Mouse (Mus musculus) heart, embryonic 16.5 days (tissue): ENCODE data around the gene Saysd1. TPM values are rescaled to one million over a fixed set of nuclear protein-coding genes. Genes with fewer than 3 reads are reported as not detected.

Experiments used
- ATAC-seq: fragments of 200-750 bp; cut with Nextera tagmentation; replicated peaks from 2 replicates; pipeline ENCODE4 v1.8.0; 2017; ENCODE audit warnings: moderate number of reproducible peaks; ENCODE audit not compliant: insufficient read depth, low FRiP score; ENCODE audit errors: extremely low read depth
- H3K27ac ChIP-seq: fragments of 300-500 bp; sonication (generic); 2 replicates; pipeline ENCODE4 v1.5.1; 2014; ENCODE audit warnings: mild to moderate bottlenecking, low read length, control low read depth, moderate library complexity
- H3K27me3 ChIP-seq: fragments of 300-500 bp; sonication (generic); 2 replicates; pipeline ENCODE4 v1.6.1; 2014; ENCODE audit warnings: low read length, mixed read lengths; ENCODE audit not compliant: control insufficient read depth, insufficient read depth
- H3K36me3 ChIP-seq: fragments of 300-500 bp; sonication (generic); 2 replicates; pipeline ENCODE4 v1.6.1; 2014; ENCODE audit not compliant: control insufficient read depth, insufficient read depth
- H3K4me1 ChIP-seq: fragments of 300-500 bp; sonication (generic); 2 replicates; pipeline ENCODE4 v1.6.1; 2014; ENCODE audit warnings: low read length, mixed read lengths; ENCODE audit not compliant: control insufficient read depth, insufficient read depth
- H3K4me2 ChIP-seq: fragments of 300-500 bp; sonication (generic); 2 replicates; pipeline ENCODE4 v1.6.1; 2014; ENCODE audit warnings: low read depth, mild to moderate bottlenecking, control low read depth, low read length
- H3K4me3 ChIP-seq: fragments of 300-500 bp; sonication (generic); 2 replicates; pipeline ENCODE4 v1.5.1; 2014; ENCODE audit warnings: mild to moderate bottlenecking, control low read depth, low read length
- H3K9ac ChIP-seq: fragments of 300-500 bp; sonication (generic); 2 replicates; pipeline ENCODE4 v1.6.1; 2014; ENCODE audit warnings: low read length, control low read depth
- H3K9me3 ChIP-seq: fragments of 300-500 bp; sonication (generic); replicated peaks from 2 replicates; pipeline ENCODE4 v1.6.1; 2016; ENCODE audit warnings: low read length; ENCODE audit not compliant: control insufficient read depth
- WGBS: fragments of 180-500 bp; shearing (Covaris S2); extraction: QIAGEN DNeasy Blood & Tissue Kit; methylation state at CpG from one replicate; pipeline ENCODE4 v1.1.7; 2014; 5-methylcytosine and 5-hydroxymethylcytosine counted together
- polyA plus RNA-seq: library from polyadenylated mRNA; unstranded; fragments of >200 nt; fragmentation: Nextera tagmentation; extraction: Ambion mirVana; gene quantifications from 2 replicates; pipeline ENCODE4 v1.2.1, GENCODE M21; 2015

Gene Saysd1
- polyA plus RNA-seq = 9.1 and 9.3 TPM in 2 replicates

- Histone ChIP-seq H3K36me3 (no peaks in the 10 kb centered on the region), H3K4me1 (no peaks in the 10 kb centered on the region), H3K9me3 (peaks cover 4% of the 10 kb centered on the region; the same call in 1 of the 2 replicates), H3K27me3 (no peaks in the 10 kb centered on the region), H3K9ac (no peak within 1 kb of the TSS), H3K4me3 (no peak within 1 kb of the TSS), H3K27ac (no peak within 1 kb of the TSS), H3K4me2 (no peak within 1 kb of the TSS)
- no peak for ATAC-seq
- 68% methylated on average over 16 of the region's 16 CpGs for WGBS
These were observed at the start of gene Saysd1 for GRCm38 (mm10) chr14:20138484-20139355. Saysd1 (minus strand) TSS chr14:20138534.

DNA sequence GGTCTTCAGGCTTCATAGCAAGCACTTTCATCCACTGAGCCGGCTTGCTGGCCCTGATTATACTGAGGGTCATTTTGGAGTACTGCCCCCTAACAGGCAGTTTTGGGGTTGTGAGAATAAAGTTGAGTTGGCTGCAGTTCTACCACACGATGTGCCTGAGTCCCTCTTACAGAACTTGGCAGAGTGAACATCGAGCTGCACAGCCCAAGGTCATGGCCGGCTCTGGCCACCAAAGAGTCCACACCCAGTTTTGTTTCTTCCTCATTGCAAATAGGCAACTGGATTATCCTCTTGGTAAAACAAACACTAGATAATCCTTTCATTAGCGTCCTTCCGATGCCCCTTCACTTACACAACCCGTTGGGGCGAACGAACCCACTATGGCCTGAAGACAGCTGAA is 47.1 kb upstream of the Saysd1 start:
- Histone ChIP-seq H3K9ac (no peak overlapping the region), H3K36me3 (no peaks in the 10 kb centered on the region), H3K27ac (no peak overlapping the region), H3K4me2 (no peak overlapping the region), H3K27me3 (no peaks in the 10 kb centered on the region), H3K9me3 (no peaks in the 10 kb centered on the region), H3K4me3 (no peak overlapping the region), H3K4me1 (peaks cover 4% of the 10 kb centered on the region)
- WGBS = 71% methylated on average over 9 of the region's 9 CpGs
- no peak for ATAC-seq

DNA sequence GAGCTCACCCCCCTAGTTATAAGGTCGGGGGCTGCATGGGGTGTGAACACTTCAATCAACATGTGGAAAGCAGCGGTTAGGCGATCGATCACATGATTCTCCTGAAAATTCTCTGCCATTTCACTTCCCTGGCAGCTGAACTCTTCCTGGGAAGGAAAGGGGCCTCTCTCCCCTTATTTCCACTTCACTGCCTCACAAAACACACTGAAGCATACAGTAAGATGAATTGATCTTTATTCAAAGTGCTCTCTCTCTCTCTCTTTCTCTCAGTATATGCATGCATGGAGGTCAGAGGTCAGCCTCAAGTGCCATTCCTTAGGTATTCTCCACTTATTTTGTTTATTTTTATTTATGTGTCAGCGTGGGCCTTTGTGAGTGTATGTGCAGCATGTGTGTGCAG is 45.4 kb upstream of the Saysd1 start:
- Histone ChIP-seq H3K9ac (no peak overlapping the region), H3K27me3 (no peaks in the 10 kb centered on the region), H3K9me3 (no peaks in the 10 kb centered on the region), H3K27ac (no peak overlapping the region), H3K4me2 (no peak overlapping the region), H3K4me3 (no peak overlapping the region), H3K4me1 (peaks cover 4% of the 10 kb centered on the region), H3K36me3 (no peaks in the 10 kb centered on the region)
- no peak for ATAC-seq
- 73% methylated on average over 5 of the region's 5 CpGs for WGBS

DNA sequence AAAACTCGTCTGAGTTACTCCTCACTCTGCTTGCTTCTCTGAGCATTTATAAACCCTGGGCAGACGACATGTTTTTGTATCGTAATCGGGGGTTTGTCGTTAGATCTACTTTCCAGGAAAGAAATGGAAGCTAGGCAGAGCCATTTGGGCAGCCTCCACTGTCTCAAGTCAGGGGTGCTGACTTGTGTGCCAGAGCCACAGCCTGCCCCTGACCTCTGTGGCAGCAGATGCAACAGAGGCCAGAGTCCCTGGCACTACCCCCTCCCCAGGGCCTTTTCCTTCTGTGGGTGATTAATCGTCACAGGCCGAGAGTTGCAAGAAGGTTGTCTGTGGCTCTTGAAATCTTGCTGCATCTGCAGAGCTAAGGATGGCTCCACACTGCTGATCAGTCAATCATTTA is 44.3 kb upstream of the Saysd1 start:
- Histone ChIP-seq H3K9ac (no peak overlapping the region), H3K27me3 (no peaks in the 10 kb centered on the region), H3K4me1 (peaks cover 4% of the 10 kb centered on the region), H3K9me3 (no peaks in the 10 kb centered on the region), H3K4me2 (no peak overlapping the region), H3K36me3 (no peaks in the 10 kb centered on the region), H3K4me3 (no peak overlapping the region), H3K27ac (no peak overlapping the region)
- ATAC-seq = no peak
- 79% methylated on average over 7 of the region's 7 CpGs for WGBS

- Histone ChIP-seq H3K27me3 (no peaks in the 10 kb centered on the region), H3K4me2 (peak within 1 kb of the TSS; percentile 79), H3K36me3 (no peaks in the 10 kb centered on the region), H3K9ac (peak within 1 kb of the TSS; percentile 68), H3K4me3 (peak within 1 kb of the TSS; percentile 64), H3K9me3 (no peaks in the 10 kb centered on the region), H3K4me1 (peaks cover 4% of the 10 kb centered on the region), H3K27ac (no peak within 1 kb of the TSS)
- ATAC-seq = peak; percentile 86
- WGBS = 0% methylated on average over 36 of the region's 36 CpGs
These were observed 43.2 kb upstream of the Saysd1 start, which contains the start of gene Kcnk5 for GRCm38 (mm10) chr14:20181466-20181921. Kcnk5 (minus strand) TSS chr14:20181809.

DNA sequence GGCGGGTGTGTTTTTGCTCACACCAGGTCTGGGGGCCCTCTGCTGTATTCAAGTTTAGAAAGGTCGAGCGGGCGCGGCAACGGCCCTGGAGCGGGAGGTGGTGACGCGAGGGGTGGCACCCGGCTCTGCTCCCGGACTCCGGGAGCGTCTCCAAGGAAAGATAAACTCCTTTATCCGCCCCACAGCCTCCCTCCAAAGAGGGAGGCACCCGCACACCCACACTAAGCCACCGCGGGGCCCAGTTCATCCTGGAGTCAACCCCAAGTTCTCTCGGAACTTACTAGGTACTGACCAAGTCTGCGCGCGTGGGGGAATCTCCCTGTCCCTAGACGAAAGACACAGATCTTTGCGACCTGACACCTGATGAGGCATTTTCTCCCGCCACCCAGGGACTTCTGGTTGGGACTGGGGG is 42.4 kb upstream of the Saysd1 start:
- peak overlapping the region; percentile 64 for H3K4me3 ChIP-seq
- peak overlapping the region; percentile 79 for H3K4me2 ChIP-seq
- H3K9ac ChIP-seq = peak overlapping the region; percentile 68
- H3K27me3 ChIP-seq = no peaks in the 10 kb centered on the region
- 0 out of 2 replicates have a peak, but pooled peaks have one; percentile 10 for ATAC-seq
- no peaks in the 10 kb centered on the region for H3K36me3 ChIP-seq
- H3K27ac ChIP-seq = no peak overlapping the region
- WGBS = under 1% methylated on average over 24 of the region's 24 CpGs
- no peaks in the 10 kb centered on the region for H3K9me3 ChIP-seq
- H3K4me1 ChIP-seq = peaks cover 4% of the 10 kb centered on the region

- H3K9ac ChIP-seq = peak overlapping the region; percentile 68
- no peaks in the 10 kb centered on the region for H3K9me3 ChIP-seq
- H3K4me2 ChIP-seq = peak overlapping the region; percentile 79
- no peaks in the 10 kb centered on the region for H3K36me3 ChIP-seq
- 7% methylated on average over 6 of the region's 6 CpGs for WGBS
- H3K27me3 ChIP-seq = no peaks in the 10 kb centered on the region
- no peak overlapping the region for H3K27ac ChIP-seq
- H3K4me3 ChIP-seq = peak overlapping the region; percentile 64
- H3K4me1 ChIP-seq = peaks cover 4% of the 10 kb centered on the region
- no peak for ATAC-seq
These were observed 42.0 kb upstream of the Saysd1 start for GRCm38 (mm10) chr14:20180304-20180703.

DNA sequence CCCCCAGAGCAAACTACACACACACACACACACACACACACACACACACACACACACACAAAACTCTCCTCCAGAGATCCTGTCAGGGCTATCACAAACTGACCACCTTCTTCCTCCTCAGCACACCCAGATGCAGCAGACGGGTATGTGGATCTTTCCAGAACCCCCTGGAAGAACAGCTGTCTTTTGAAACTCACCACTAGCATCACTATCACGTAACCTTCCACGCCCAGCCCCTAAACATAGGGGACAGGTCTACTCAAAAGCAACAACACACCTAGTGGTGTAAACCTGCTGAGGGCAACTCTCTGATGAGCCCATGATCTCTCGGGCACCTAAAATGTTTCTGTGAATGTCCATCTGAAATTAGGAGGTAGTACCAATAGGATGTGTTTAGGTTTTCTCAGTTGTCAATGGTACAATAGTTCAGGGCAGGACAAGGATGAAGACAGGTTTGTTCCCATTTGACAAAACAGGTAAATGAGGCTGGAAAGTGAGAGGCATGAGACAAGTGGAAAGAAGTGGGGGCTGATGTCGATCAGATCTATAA is 41.5 kb upstream of the Saysd1 start:
- Histone ChIP-seq H3K27ac (no peak overlapping the region), H3K9ac (no peak overlapping the region)

DNA sequence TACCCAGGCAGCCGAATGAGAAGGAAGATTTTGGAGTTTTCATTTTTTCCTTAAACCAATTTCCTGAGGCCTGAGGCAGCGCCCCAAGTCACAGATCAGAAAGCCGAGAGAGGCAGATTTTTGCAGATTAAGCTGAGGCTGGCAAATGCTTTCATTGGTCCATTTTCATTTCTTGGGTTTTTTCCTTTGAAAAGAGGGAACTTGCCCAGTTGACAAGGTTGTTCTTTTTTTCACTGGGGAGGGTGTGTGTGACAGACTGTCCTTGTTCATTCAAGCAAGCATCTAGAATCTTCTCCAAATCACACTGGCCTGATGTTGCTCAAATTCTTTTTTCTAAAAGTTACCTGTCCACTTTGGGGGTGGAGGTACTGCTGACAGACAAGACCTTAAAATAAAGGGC is 40.7 kb upstream of the Saysd1 start:
- H3K9ac ChIP-seq = no peak overlapping the region
- H3K4me1 ChIP-seq = peaks cover 4% of the 10 kb centered on the region
- H3K4me3 ChIP-seq = peak overlapping the region; percentile 64
- H3K27me3 ChIP-seq = no peaks in the 10 kb centered on the region
- ATAC-seq = no peak
- no peak overlapping the region for H3K27ac ChIP-seq
- no peaks in the 10 kb centered on the region for H3K9me3 ChIP-seq
- peak overlapping the region; percentile 79; the same call in 1 of the 2 replicates for H3K4me2 ChIP-seq
- 61% methylated on average over 3 of the region's 3 CpGs for WGBS
- no peaks in the 10 kb centered on the region for H3K36me3 ChIP-seq

More for the DNA sequence above, 41.5 kb upstream of the Saysd1 start:
- H3K4me1 ChIP-seq = peaks cover 4% of the 10 kb centered on the region
- no peaks in the 10 kb centered on the region for H3K9me3 ChIP-seq
- no peak for ATAC-seq
- peak overlapping the region; percentile 79 for H3K4me2 ChIP-seq
- 71% methylated on average over 5 of the region's 5 CpGs for WGBS
- H3K4me3 ChIP-seq = peak overlapping the region; percentile 64
- H3K36me3 ChIP-seq = no peaks in the 10 kb centered on the region
- H3K27me3 ChIP-seq = no peaks in the 10 kb centered on the region
